Mouse (Mus musculus) thymus, postnatal 14 days (tissue): ENCODE measurements around the gene Olfr1156.

Experiments
- DNase-seq: peaks from one replicate; pipeline ENCODE4 v3.0.0; 2021

Olfr1156 gene

DNA sequence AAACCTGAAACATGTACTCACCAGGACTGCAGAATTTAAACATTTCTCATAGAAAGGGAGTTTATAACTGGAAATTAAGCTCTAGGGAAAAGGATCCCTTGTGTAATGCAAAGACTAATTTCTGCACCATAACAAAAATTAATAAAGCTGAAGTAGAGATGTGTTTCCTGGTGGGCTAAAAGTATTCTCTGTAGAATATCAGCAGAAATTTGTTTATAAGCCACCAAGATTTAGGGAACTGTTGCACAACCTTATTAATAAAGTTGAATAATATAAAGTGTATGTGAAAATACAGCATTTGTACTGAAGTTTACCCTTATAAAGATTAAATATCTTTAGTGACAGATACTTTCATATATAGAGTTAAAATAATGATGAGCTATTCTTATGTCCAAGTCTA, at the start of gene Olfr1156:
Olfr1156 (minus strand) TSS at position 101 of the 400 bp plus-strand sequence.
- no peak for DNase-seq

GRCm38 (mm10) chr2:87989813-87990212, 36.9 kb upstream of the Olfr1156 start, which contains the start of gene Olfr1158:
TSS of gene Olfr1158 (plus strand) at chr2:87990113.
- DNase-seq, result no peak

- no peak for DNase-seq
Observed at GRCm38 (mm10) chr2:87974563-87974962, 21.7 kb upstream of the Olfr1156 start, which contains the start of gene Olfr74. TSS of gene Olfr74 (minus strand) at chr2:87974663.

DNA sequence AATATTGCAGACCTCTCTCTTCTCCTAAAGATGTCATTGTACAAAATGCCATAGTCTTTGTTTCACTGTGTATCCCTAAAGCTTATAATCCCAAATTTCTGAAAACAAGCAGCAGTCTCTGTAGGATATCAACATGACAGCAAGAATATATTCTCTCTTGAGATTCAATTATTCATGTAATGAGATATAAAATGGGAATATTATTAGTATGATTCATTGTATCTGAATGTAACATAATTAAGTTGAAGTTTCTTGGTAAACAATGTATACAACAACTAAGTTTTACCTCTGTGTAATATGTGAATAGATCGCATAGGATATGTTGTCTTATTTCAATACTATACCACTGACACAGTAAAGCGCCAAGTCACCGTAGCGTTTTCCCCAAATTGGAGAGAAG, 15.3 kb upstream of the Olfr1156 start, which contains the start of gene Olfr1157:
Olfr1157 (minus strand) TSS at position 101 of the 400 bp plus-strand sequence.
- DNase-seq, result no peak

- DNase-seq, result no peak
Observed at GRCm38 (mm10) chr2:87945037-87945436, 7.9 kb downstream of the Olfr1156 start, which contains the start of gene Olfr1155. TSS of gene Olfr1155 (minus strand) at chr2:87945137.

- no peak for DNase-seq
Observed at GRCm38 (mm10) chr2:87905066-87905465, 47.8 kb downstream of the Olfr1156 start, which contains the start of gene Olfr1154. TSS of gene Olfr1154 (minus strand) at chr2:87905166.
